Mouse (Mus musculus) kidney, postnatal 14 days (tissue): Measurements from ENCODE around the gene Gm10409.
"Not testable (repeated sequence)": the region's sequence is repeated elsewhere in the genome, so short reads cannot be mapped to it uniquely, and the experiment has no call there.

Experiments
- DNase-seq: peaks from one replicate; pipeline ENCODE4 v3.0.0; 2022; ENCODE audit warnings: mixed read lengths

Gm10409 gene

DNA sequence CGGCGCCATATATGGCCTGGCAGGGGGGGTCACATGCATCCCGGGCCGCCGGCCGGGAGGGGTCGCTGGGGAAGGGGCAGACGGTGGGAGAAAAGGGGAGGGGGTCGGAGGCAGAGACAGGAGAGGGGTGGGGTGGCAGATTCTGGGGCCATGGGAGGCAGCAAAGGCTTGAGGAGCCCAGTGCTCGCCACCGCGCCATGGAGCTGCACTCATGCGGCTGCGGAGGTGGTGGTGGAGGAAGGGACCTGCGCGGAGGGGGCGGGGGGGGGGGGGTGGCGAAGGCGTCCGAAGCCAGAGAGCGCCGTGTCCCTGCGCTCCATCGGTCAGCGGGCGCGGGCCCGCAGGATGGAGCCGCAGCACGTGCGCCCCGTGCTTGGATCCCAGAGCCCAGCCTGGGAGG, at the start of gene Gm10409:
Gene Gm10409 (plus strand): TSS at position 301 of the 400 bp plus-strand sequence.
- not testable (repeated sequence) for DNase-seq

GRCm38 (mm10) chr14:3394793-3395192, 17.6 kb upstream of the Gm10409 start, which contains the start of gene Gm10413:
Gm10413 (plus strand) TSS chr14:3395093.
- not testable (repeated sequence) for DNase-seq

GRCm38 (mm10) chr14:3427803-3428202, 15.4 kb downstream of the Gm10409 start, which contains the start of gene Gm3005:
Gm3005 (plus strand) TSS chr14:3428103.
- DNase-seq = not testable (repeated sequence)

GRCm38 (mm10) chr14:3449079-3449478, 36.7 kb downstream of the Gm10409 start, which contains the start of gene Gm10408:
Gm10408 (plus strand) TSS chr14:3449379.
- not testable (repeated sequence) for DNase-seq
